In genomic region chr15:77124372-77125117, GRCm38 (mm10) we compare ENCODE assay signal across 21 mouse cellular contexts.
DNase-seq lines count a peak whose midpoint lies in the region; ATAC-seq and TF ChIP-seq lines count a peak whose summit lies in the region.
"Had no signal": no experiment of that assay in that cellular context is flagged by ENCODE, and none has a peak within 500 bp of the region (broad histone marks: within the 10 kb centered on the region; RNA-seq: fewer than 3 reads in every experiment).

No protein-coding gene starts in this region.

- no peak overlapping the region for H3K27ac ChIP-seq in kidney, adult 2 months (ENCODE audit: insufficient read depth, low read depth, low read length)
- H3K27ac ChIP-seq in stomach, embryonic 15.5 days, result no peak overlapping the region
- H3K27ac ChIP-seq in stomach, postnatal 0 days (replicated peaks), result no peak overlapping the region
- peak overlapping the region; percentile 71 for H3K27ac ChIP-seq in liver, embryonic 15.5 days (replicated peaks)
- H3K27ac ChIP-seq in heart, embryonic 12.5 days (ENCODE audit: poor library complexity, severe bottlenecking), result no peak overlapping the region
- H3K27ac ChIP-seq: embryonic facial prominence, embryonic 10.5 days; forebrain, embryonic 12.5 days; hindbrain, embryonic 15.5 days; neural tube, embryonic 15.5 days had no signal

- no peak for TF ChIP-seq EP300 in stomach, postnatal 0 days (optimal IDR thresholded peaks at IDR 0.05)

- no peaks in the 10 kb centered on the region for H3K9me3 ChIP-seq in stomach, embryonic 15.5 days
- no peaks in the 10 kb centered on the region for H3K9me3 ChIP-seq in stomach, postnatal 0 days (ENCODE audit: control insufficient read depth, low read length)
- no peaks in the 10 kb centered on the region for H3K9me3 ChIP-seq in liver, embryonic 15.5 days (replicated peaks)
- H3K9me3 ChIP-seq in heart, embryonic 12.5 days (replicated peaks), result no peaks in the 10 kb centered on the region
- H3K9me3 ChIP-seq: embryonic facial prominence, embryonic 10.5 days; forebrain, embryonic 12.5 days; hindbrain, embryonic 15.5 days; neural tube, embryonic 15.5 days had no signal

- ATAC-seq in stomach, embryonic 15.5 days (ENCODE audit: insufficient read depth, low FRiP score, low read depth), result peak; percentile 58; the same call in 1 of the 2 replicates
- ATAC-seq in stomach, postnatal 0 days (ENCODE audit: low FRiP score, low TSS enrichment), result no peak
- peak; percentile 88 for ATAC-seq in liver, embryonic 15.5 days (ENCODE audit: insufficient read depth)
- no peak for ATAC-seq in heart, embryonic 12.5 days (ENCODE audit: insufficient number of reproducible peaks, low FRiP score)

- no peaks in the 10 kb centered on the region for H3K36me3 ChIP-seq in kidney, adult 2 months (ENCODE audit: control insufficient read depth, insufficient read depth, low read length)
- peaks cover 10% of the 10 kb centered on the region; the same call in 1 of the 2 replicates for H3K36me3 ChIP-seq in stomach, embryonic 15.5 days
- H3K36me3 ChIP-seq in stomach, postnatal 0 days (ENCODE audit: control insufficient read depth, insufficient read depth, low read length), result no peaks in the 10 kb centered on the region
- no peaks in the 10 kb centered on the region for H3K36me3 ChIP-seq in liver, embryonic 15.5 days (replicated peaks)
- peaks cover 18% of the 10 kb centered on the region for H3K36me3 ChIP-seq in heart, embryonic 12.5 days

- H3K4me1 ChIP-seq in kidney, adult 2 months (ENCODE audit: control insufficient read depth, insufficient read depth, low read length), result peaks cover 5% of the 10 kb centered on the region; the same call in 1 of the 2 replicates
- H3K4me1 ChIP-seq in stomach, embryonic 15.5 days, result no peaks in the 10 kb centered on the region
- no peaks in the 10 kb centered on the region for H3K4me1 ChIP-seq in stomach, postnatal 0 days (replicated peaks; ENCODE audit: control insufficient read depth, insufficient read depth)
- H3K4me1 ChIP-seq in liver, embryonic 15.5 days (replicated peaks), result 0 out of 2 replicates have a peak, but pooled peaks cover 3% of the 10 kb centered on the region
- H3K4me1 ChIP-seq in heart, embryonic 12.5 days (replicated peaks), result peaks cover 44% of the 10 kb centered on the region
- H3K4me1 ChIP-seq: forebrain, embryonic 12.5 days; hindbrain, embryonic 15.5 days had no signal

- no peak for TF ChIP-seq CTCF in kidney, adult 2 months (conservative IDR thresholded peaks at IDR 0.05; ENCODE audit: insufficient read depth, insufficient read length, low read depth, low read length)
- no peak for TF ChIP-seq CTCF in stomach, postnatal 0 days (IDR thresholded peaks at IDR 0.05; ENCODE audit: low read depth)

- WGBS in kidney, adult 2 months, result 71% methylated on average over 4 of the region's 4 CpGs
- WGBS in stomach, embryonic 15.5 days, result 83% methylated on average over 4 of the region's 4 CpGs
- 66% methylated on average over 4 of the region's 4 CpGs for WGBS in stomach, postnatal 0 days
- 66% methylated on average over 4 of the region's 4 CpGs for WGBS in liver, embryonic 15.5 days (ENCODE audit: insufficient replicate concordance)
- 92% methylated on average over 4 of the region's 4 CpGs for WGBS in heart, embryonic 12.5 days

- H3K9ac ChIP-seq in stomach, embryonic 15.5 days, result no peak overlapping the region
- H3K9ac ChIP-seq in stomach, postnatal 0 days (ENCODE audit: low read length), result no peak overlapping the region
- H3K9ac ChIP-seq in liver, embryonic 15.5 days, result no peak overlapping the region
- H3K9ac ChIP-seq in heart, embryonic 12.5 days, result no peak overlapping the region
- H3K9ac ChIP-seq: forebrain, embryonic 12.5 days; hindbrain, embryonic 15.5 days; neural tube, embryonic 15.5 days had no signal

- no peak overlapping the region for H3K4me3 ChIP-seq in kidney, adult 2 months (ENCODE audit: insufficient read depth, low read depth, low read length)
- H3K4me3 ChIP-seq in stomach, embryonic 15.5 days (replicated peaks), result no peak overlapping the region
- no peak overlapping the region for H3K4me3 ChIP-seq in stomach, postnatal 0 days (ENCODE audit: low read depth, low read length)
- H3K4me3 ChIP-seq in liver, embryonic 15.5 days (replicated peaks), result no peak overlapping the region
- H3K4me3 ChIP-seq in heart, embryonic 12.5 days, result no peak overlapping the region
- H3K4me3 ChIP-seq: embryonic facial prominence, embryonic 10.5 days; forebrain, embryonic 12.5 days; hindbrain, embryonic 15.5 days; neural tube, embryonic 15.5 days had no signal

- no peak overlapping the region for H3K4me2 ChIP-seq in stomach, embryonic 15.5 days
- no peak overlapping the region for H3K4me2 ChIP-seq in stomach, postnatal 0 days (replicated peaks; ENCODE audit: low read depth)
- no peak overlapping the region for H3K4me2 ChIP-seq in liver, embryonic 15.5 days
- H3K4me2 ChIP-seq in heart, embryonic 12.5 days, result no peak overlapping the region
- H3K4me2 ChIP-seq: forebrain, embryonic 12.5 days; hindbrain, embryonic 15.5 days; neural tube, embryonic 15.5 days had no signal

- DNase-seq in kidney, adult 2 months, result peak; percentile 30
- DNase-seq in kidney, postnatal 4 days, result no peak
- DNase-seq in stomach, postnatal 0 days (ENCODE audit: low spot score), result no peak
- no peak for DNase-seq in right cerebral cortex, adult 2 months (ENCODE audit: low spot score in 2 of 2)
- DNase-seq: cerebellum, adult 2 months; heart, adult 18-20 months; heart, postnatal 4 days; kidney, adult 18-20 months; kidney, postnatal 25 days; left cerebral cortex, postnatal 4 days; midbrain, embryonic 14.5 days; right cerebral cortex, postnatal 14 days; spleen, adult 18-20 months; thymus, postnatal 14 days had no signal

- H3K27me3 ChIP-seq in kidney, adult 2 months (replicated peaks; ENCODE audit: control insufficient read depth, insufficient read depth, low read length), result no peaks in the 10 kb centered on the region
- H3K27me3 ChIP-seq in stomach, embryonic 15.5 days (replicated peaks), result no peaks in the 10 kb centered on the region
- H3K27me3 ChIP-seq in stomach, postnatal 0 days (ENCODE audit: control insufficient read depth, insufficient read depth, low read length), result no peaks in the 10 kb centered on the region
- no peaks in the 10 kb centered on the region for H3K27me3 ChIP-seq in liver, embryonic 15.5 days
- no peaks in the 10 kb centered on the region for H3K27me3 ChIP-seq in heart, embryonic 12.5 days (replicated peaks)
- H3K27me3 ChIP-seq: forebrain, embryonic 12.5 days; hindbrain, embryonic 15.5 days; neural tube, embryonic 15.5 days had no signal

- no peak for TF ChIP-seq POLR2A in kidney, adult 2 months (IDR thresholded peaks at IDR 0.05; ENCODE audit: low read depth, low read length)

Comparison
In these comparisons a context has a peak if more than half of its experiments do, and no peak if none do; other contexts are left out.
1. ATAC-seq: peak in stomach, embryonic 15.5 days (single experiment) and liver, embryonic 15.5 days (single experiment); none in stomach, postnatal 0 days (single experiment) and heart, embryonic 12.5 days (single experiment).